Comparison of ENCODE assay signal across 10 mouse cellular contexts in genomic region chr12:107111908-107112770, GRCm38 (mm10).
DNase-seq lines count a peak whose midpoint lies in the region; ATAC-seq lines count a peak whose summit lies in the region.
"Had no signal": no experiment of that assay in that cellular context is flagged by ENCODE, and none has a peak within 500 bp of the region (broad histone marks: within the 10 kb centered on the region; RNA-seq: fewer than 3 reads in every experiment).

No protein-coding gene starts in this region.

- no peak overlapping the region for H3K9ac ChIP-seq in intestine, embryonic 15.5 days
- no peak overlapping the region for H3K9ac ChIP-seq in intestine, embryonic 16.5 days (ENCODE audit: low read depth, low read length)
- no peak overlapping the region for H3K9ac ChIP-seq in embryonic facial prominence, embryonic 12.5 days
- no peak overlapping the region; the same call in 1 of the 2 replicates for H3K9ac ChIP-seq in midbrain, embryonic 15.5 days

- H3K4me1 ChIP-seq in intestine, embryonic 15.5 days (replicated peaks) = no peaks in the 10 kb centered on the region
- no peaks in the 10 kb centered on the region for H3K4me1 ChIP-seq in intestine, embryonic 16.5 days (ENCODE audit: control insufficient read depth, insufficient read depth, low read length)
- peaks cover 10% of the 10 kb centered on the region; the same call in 1 of the 2 replicates for H3K4me1 ChIP-seq in embryonic facial prominence, embryonic 12.5 days
- H3K4me1 ChIP-seq in midbrain, embryonic 15.5 days = peaks cover 6% of the 10 kb centered on the region

- H3K27me3 ChIP-seq in intestine, embryonic 15.5 days (replicated peaks) = no peaks in the 10 kb centered on the region
- no peaks in the 10 kb centered on the region for H3K27me3 ChIP-seq in intestine, embryonic 16.5 days (replicated peaks; ENCODE audit: control insufficient read depth, insufficient read depth, low read length)
- H3K27me3 ChIP-seq in embryonic facial prominence, embryonic 12.5 days = no peaks in the 10 kb centered on the region
- H3K27me3 ChIP-seq in midbrain, embryonic 15.5 days (replicated peaks) = no peaks in the 10 kb centered on the region

- DNase-seq in layer of hippocampus, adult 18-20 months (ENCODE audit: low spot score in 2 of 2) = peak; percentile 45 to 66
- no peak for DNase-seq in adrenal gland, adult (ENCODE audit: inconsistent age in 2 of 2, low spot score in 1 of 2)
- DNase-seq in lung, postnatal 14 days = no peak
- no peak for DNase-seq in thymus, postnatal 10 days (ENCODE audit: low spot score in 2 of 2)
- DNase-seq: adrenal gland, postnatal 36 days; liver had no signal

- no peaks in the 10 kb centered on the region for H3K9me3 ChIP-seq in intestine, embryonic 15.5 days
- no peaks in the 10 kb centered on the region for H3K9me3 ChIP-seq in intestine, embryonic 16.5 days (ENCODE audit: control insufficient read depth, low read length)
- H3K9me3 ChIP-seq in embryonic facial prominence, embryonic 12.5 days = no peaks in the 10 kb centered on the region
- H3K9me3 ChIP-seq in midbrain, embryonic 15.5 days = no peaks in the 10 kb centered on the region

- no peak overlapping the region for H3K4me3 ChIP-seq in intestine, embryonic 15.5 days (replicated peaks)
- H3K4me3 ChIP-seq in intestine, embryonic 16.5 days (ENCODE audit: low read length) = no peak overlapping the region
- no peak overlapping the region for H3K4me3 ChIP-seq in embryonic facial prominence, embryonic 12.5 days
- H3K4me3 ChIP-seq in midbrain, embryonic 15.5 days = no peak overlapping the region

- no peaks in the 10 kb centered on the region for H3K36me3 ChIP-seq in intestine, embryonic 15.5 days
- no peaks in the 10 kb centered on the region for H3K36me3 ChIP-seq in intestine, embryonic 16.5 days (ENCODE audit: control insufficient read depth, insufficient read depth, low read length)
- no peaks in the 10 kb centered on the region for H3K36me3 ChIP-seq in embryonic facial prominence, embryonic 12.5 days
- no peaks in the 10 kb centered on the region for H3K36me3 ChIP-seq in midbrain, embryonic 15.5 days (replicated peaks)

- no peak overlapping the region for H3K27ac ChIP-seq in intestine, embryonic 15.5 days
- H3K27ac ChIP-seq in intestine, embryonic 16.5 days (ENCODE audit: low read length) = no peak overlapping the region
- 0 out of 2 replicates have a peak overlapping the region, but pooled peaks have one; percentile 9 for H3K27ac ChIP-seq in embryonic facial prominence, embryonic 12.5 days
- H3K27ac ChIP-seq in midbrain, embryonic 15.5 days = peak overlapping the region; percentile 80

- ATAC-seq in intestine, embryonic 15.5 days = no peak
- no peak for ATAC-seq in intestine, embryonic 16.5 days
- ATAC-seq in embryonic facial prominence, embryonic 12.5 days (ENCODE audit: insufficient number of reproducible peaks, insufficient read depth, low FRiP score, low TSS enrichment) = no peak
- peak; percentile 78 for ATAC-seq in midbrain, embryonic 15.5 days (replicated peaks)

- H3K4me2 ChIP-seq in intestine, embryonic 15.5 days (replicated peaks) = peak overlapping the region; percentile 33; the same call in 1 of the 2 replicates
- no peak overlapping the region for H3K4me2 ChIP-seq in intestine, embryonic 16.5 days (ENCODE audit: low read depth, low read length)
- peak overlapping the region; percentile 24; the same call in 1 of the 2 replicates for H3K4me2 ChIP-seq in embryonic facial prominence, embryonic 12.5 days (replicated peaks)
- peak overlapping the region; percentile 37 for H3K4me2 ChIP-seq in midbrain, embryonic 15.5 days

- 22% methylated on average over 18 of the region's 18 CpGs for WGBS in intestine, embryonic 15.5 days
- 26% methylated on average over 18 of the region's 18 CpGs for WGBS in intestine, embryonic 16.5 days
- 34% methylated on average over 18 of the region's 18 CpGs for WGBS in embryonic facial prominence, embryonic 12.5 days
- 38% methylated on average over 18 of the region's 18 CpGs for WGBS in midbrain, embryonic 15.5 days

Comparison
In these comparisons a context has a peak if more than half of its experiments do, and no peak if none do; other contexts are left out.
1. H3K27ac ChIP-seq: peak in embryonic facial prominence, embryonic 12.5 days (single experiment) and midbrain, embryonic 15.5 days (single experiment); none in intestine, embryonic 15.5 days (single experiment) and intestine, embryonic 16.5 days (single experiment).
2. DNase-seq: peak in layer of hippocampus, adult 18-20 months (2 of 2); none in adrenal gland, adult (0 of 2), lung, postnatal 14 days (single experiment) and thymus, postnatal 10 days (0 of 2).